Mouse (Mus musculus) adrenal gland, postnatal 25 days (tissue): ENCODE results near the gene Mapk14. TPM values are rescaled to one million over a fixed set of nuclear protein-coding genes. Genes with fewer than 3 reads are reported as not detected.

Experiments used
- DNase-seq: peaks from one replicate; pipeline ENCODE4 v3.0.0; 2021; ENCODE audit warnings: mixed read lengths
- long read RNA-seq: library from polyadenylated mRNA; stranded (forward); transcript quantifications from one replicate; pipeline ENCODE4 v2.0.0, GENCODE M21; 2021
- total RNA-seq: library from RNA; stranded (reverse); gene quantifications from 2 replicates; pipeline ENCODE4 v1.2.3, GENCODE M21; 2021

Mapk14 gene
- 82.6 and 88.6 TPM in 2 replicates for total RNA-seq
- long read RNA-seq, transcript Mapk14-202 (12 exons, 3,548 nt): major isoform, 75 of 119 reads
- long read RNA-seq, transcript Mapk14-201 (12 exons, 3,562 nt): minor isoform, 8 of 119 reads
- long read RNA-seq, partial matches to known transcripts: 5 of 119 reads
- long read RNA-seq, other reads (novel, unspliced or antisense): 29 of 119 reads

DNA sequence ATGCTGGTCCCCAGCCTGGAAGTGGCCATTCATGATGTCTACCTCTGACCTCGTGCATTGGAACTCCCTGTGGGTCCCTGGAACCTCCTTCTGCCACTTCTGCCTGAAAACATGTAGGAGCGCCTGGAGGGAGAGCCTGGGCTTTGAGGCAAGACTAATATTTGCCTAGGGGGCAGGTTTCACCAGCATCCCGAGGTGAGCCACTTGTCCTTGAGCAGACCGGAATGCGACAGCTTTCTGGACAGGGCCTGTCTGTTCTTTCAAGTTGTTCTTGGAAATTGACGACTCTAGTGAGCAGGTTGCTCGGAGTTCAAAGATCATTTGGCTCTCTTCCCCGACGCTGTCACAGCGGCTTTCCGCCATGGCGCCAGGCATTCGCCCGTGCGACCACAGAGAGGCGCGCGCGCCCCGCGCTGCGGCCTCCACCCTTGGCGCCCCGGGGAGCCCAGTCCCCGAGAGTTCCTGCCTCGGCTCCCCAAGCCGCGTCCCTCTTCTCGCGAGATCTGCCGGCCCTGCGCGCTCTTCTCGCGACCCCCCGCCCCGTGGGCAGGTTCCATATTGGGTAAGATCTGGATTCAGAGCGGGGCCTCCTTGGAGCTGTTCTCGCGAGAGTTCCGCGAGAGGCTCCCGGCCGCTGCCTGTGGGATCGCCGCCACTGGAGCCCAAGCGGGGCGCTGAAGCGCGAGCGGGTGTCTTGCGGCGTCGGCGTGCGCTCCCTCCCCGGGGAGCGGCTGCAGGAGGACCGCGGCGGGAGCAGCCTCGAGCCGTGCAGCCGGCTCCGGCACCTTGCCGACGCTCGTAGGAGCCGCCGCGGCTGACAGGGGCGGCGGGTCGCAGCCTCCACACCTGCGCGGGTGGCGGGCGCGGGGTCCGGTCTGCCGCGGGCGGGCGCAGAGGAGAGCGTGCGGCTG, at the start of gene Mapk14:
Mapk14 (plus strand) TSS at position 554 of the 911 bp plus-strand sequence.
- peak; percentile 100 for DNase-seq

DNA sequence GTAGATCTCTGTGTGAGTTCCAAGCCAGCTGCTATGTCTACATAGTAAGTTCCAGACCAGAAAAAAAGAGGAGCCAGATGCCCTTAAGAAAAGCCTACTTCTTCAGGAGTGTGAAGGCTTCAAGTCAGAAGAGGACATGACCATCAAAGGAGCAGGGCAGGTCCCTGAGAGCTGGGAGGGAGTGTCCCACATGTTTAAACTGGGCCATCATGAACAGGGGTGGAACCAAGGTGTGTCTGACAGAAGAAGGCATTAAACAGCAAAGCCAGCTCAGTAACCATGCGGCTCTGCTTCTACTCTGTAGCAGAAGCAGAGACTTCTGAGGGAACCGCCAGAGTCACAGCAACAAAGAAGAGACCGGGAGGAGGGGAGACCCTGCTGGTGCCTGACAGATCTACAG, 47.4 kb upstream of the Mapk14 start:
- DNase-seq: no peak

DNA sequence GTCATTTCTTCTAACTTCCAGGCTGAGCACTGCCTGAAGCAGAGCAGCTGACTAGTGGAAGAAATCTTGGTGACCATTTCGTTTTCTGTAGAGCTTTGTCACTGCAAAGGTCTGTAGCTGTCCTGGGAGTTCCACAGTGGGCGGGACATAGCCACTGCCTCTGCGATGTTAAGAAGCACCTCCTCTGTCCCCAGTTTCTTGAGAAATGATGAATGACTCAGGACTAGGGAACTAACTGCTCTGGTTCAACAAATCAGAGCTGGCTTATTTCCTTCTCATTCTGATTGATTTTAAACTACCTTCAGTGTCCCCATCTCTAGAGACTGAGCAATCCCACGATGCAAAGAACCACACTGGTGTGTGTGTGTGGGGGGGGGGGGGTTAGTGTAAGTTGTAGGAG, 47.0 kb upstream of the Mapk14 start:
- no peak for DNase-seq

DNA sequence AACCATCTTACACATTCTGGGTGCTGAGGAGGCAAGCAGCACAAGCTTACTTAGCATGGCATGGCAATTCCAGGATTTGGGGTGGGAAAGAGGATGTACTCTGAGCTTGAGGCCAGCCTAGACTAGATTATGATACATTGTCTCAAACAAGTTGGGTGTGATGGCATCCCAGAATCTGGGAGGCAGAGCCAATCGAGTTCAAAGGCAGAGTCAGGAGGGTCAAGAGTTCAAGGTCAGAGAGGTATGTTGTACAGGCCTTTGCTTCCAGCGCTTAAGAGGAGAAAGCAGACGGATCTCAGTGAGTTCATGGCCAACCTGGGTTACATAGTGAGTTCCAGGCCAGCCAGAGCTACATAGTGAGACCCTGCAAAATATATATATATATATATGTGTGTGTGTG, 44.9 kb upstream of the Mapk14 start:
- DNase-seq: no peak

GRCm38 (mm10) chr17:28648607-28649370, 42.3 kb upstream of the Mapk14 start:
- peak; percentile 39 for DNase-seq

GRCm38 (mm10) chr17:28650268-28650667, 40.9 kb upstream of the Mapk14 start:
- no peak for DNase-seq

DNA sequence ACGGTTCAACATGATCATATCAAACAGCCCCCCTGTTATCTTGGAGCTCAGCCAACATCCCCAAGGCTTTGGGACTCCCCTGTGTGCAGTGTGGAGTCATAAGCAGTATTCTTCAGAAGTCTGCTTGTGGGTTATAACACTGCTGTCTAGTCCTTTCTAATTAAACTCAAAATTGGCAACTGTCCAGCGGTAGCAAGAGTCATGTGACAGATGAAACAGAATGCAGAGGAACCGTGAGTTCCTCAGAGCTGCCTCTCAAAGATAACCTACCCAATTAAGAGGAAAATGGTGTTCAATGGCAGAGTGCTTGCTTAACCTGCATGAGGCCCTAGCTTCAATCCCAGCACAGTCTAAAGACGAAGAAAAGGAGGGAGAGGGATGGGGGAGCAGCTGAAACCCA, 33.2 kb upstream of the Mapk14 start:
- no peak for DNase-seq

DNA sequence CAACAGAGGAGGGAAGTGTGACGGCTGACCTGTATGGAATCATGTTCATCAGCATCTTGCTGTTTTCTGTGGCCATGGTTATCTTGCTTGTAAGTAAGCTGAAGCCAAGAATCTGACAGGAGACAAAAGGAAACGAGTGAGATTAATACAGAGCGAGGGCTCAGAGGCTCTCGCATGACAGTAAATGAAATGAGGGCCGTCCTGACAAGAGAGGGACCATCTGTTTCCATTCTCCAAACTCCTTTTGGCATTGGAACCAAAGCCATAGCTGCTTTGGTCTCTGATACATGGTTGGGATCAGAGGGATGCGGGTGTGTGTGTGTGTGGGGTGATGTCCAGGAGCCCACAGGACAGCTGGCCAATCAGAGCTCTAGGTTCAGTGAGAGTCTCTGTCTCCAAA, 31.6 kb upstream of the Mapk14 start:
- no peak for DNase-seq

DNA sequence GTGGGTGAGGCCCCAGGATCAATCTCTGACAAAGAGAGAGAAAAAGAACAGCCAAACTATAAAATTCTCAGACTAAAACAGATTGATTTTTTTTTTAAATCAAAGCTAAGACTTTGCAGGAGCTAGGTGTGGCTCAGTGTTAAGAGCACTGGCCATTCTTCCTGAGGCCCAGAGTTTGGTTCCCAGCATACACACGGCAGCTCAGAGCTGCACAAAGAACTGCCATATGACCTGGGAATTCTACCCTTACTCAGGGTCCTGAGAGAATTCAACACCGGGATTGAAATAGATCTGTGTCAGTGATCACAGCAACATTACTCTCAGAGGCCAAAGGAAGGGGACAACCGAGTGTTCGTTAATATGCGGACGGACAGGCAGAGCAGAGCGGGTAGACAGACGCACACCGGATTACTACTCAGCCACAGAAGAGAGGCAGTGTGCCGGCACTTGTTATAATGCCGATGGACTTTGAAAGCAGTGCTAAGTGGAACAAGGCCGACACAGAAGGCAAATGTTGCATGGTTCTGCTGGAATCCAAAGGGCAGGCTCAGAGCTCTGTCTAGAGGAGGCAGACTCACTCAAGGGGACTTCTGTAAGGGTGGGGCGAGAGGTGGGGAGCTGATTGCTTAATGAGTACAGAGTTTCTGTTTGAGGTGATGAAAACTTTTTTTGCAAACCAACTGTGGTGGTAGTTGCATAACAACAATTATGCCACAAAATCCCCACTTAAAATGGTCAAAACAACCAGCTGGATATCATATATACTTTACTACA, 8.6 kb upstream of the Mapk14 start:
- DNase-seq: no peak

GRCm38 (mm10) chr17:28683601-28684000, 7.5 kb upstream of the Mapk14 start:
- DNase-seq: no peak

GRCm38 (mm10) chr17:28684631-28685030, 6.5 kb upstream of the Mapk14 start:
- no peak for DNase-seq

- DNase-seq: no peak
Measured at GRCm38 (mm10) chr17:28687354-28687753, 3.8 kb upstream of the Mapk14 start.

GRCm38 (mm10) chr17:28689586-28690283, 1.4 kb upstream of the Mapk14 start, which contains the start of gene Slc26a8:
Gene Slc26a8, minus strand, starts transcription at chr17:28690233.
- DNase-seq: peak; percentile 32

DNA sequence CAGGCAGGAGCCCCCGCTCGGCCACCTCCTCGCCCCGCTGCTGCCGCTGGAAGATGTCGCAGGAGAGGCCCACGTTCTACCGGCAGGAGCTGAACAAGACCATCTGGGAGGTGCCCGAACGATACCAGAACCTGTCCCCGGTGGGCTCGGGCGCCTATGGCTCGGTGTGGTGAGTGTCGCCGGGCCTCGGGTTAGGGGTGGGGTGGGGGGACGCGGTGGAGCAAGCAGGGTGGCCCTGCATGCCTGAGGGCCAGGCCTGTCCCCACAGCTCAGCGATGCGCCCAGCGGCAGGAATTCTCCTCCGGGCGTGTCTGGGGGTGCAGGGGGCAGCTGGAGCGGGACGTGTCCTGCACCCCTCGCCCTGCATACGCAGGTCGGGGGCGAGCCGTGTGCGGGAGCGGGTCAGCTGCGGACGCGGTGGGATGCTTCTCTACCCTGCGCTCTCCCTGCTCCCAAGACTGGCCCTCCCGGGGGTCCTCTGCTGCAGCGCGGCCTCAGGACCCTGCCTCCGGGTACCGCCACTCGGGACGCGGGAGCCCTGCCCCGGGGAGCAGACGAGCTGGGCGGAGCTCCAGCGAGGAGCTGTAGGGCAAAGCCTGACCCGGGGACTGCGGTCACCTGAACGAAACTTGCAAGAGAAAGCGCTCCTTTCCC, 685 bp downstream of the Mapk14 start:
- DNase-seq: peak; percentile 68

- peak; percentile 65 for DNase-seq
Measured at GRCm38 (mm10) chr17:28692341-28692710, 1.2 kb downstream of the Mapk14 start.

DNA sequence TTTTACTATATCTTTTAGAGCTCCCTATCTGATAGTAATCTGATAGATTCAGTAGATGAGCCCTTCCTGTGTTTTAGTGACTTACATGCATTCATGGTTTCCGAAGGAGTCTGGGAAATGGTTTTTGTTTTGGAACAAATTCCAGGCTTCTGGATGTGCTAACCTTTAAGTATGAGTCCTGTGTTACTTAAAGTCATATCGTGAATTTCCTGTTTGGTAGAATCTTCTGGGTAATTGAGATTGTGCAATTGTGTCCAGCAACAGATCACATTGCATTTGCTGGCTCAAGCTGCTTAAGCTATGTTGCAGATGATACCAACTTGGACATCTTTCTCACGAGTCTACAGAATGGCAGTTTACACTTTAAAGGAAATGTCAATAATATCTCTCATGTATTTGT, 2.0 kb downstream of the Mapk14 start:
- no peak for DNase-seq

DNA sequence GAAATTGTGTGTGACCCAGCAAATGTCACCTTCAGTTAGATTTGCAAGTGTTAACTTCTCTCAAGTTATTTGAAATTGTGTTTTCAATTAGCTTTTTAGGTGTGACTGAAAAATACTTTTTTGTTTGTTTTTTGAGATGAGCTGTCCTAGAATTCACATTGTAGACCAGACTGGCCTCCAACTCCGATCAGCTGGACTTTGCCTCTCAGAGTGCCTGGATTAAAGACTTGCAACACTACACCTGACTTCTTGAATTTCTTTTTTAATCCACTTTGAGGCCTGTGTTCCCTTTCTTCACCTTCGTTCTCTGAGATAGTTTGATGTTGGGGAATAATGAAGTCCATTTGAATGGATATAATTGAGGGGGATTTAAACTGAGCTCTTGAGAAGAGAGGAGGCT, 2.9 kb downstream of the Mapk14 start:
- no peak for DNase-seq

DNA sequence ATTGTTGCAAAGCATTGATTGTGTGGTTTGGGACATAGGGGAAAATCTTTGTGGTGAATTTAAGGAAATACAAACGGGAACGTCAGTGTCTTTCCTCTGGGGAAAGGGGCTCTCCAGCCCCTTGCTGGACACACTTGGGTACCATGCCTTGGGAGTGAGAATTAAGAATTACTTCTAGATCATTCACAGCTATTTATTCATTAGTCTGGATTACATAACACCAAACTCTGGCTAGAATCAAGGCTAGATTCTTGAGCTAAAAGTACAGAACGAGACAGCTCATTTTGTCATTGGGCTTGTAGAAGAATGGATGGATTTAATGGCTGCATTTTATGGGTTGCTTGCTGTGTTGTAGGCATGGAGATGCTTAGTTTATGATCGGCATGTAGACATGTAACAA, 3.7 kb downstream of the Mapk14 start:
- no peak for DNase-seq

DNA sequence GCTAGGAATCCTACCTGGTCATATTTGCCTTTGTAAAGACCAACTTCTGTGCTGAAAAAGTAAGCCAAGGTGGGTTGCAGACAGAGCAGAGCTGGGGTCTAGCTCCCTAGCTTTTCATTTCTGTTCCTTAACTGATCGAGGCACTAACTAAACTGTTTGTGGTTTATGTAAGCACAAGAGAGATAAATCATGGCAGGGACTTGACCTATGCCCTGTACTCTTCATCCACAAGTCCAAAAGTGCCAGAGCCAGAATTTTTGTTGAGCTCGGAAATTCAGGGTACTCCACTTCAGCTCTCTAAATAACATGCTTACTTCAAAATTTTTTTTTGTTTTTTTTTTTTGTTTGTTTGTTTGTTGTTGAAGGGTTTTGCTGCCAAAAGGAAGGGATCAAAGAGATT, 5.5 kb downstream of the Mapk14 start:
- no peak for DNase-seq

GRCm38 (mm10) chr17:28697290-28698195, 6.4 kb downstream of the Mapk14 start:
- DNase-seq: no peak
